Mouse (Mus musculus): ENCODE results near the gene Slc35e3.

Slc35e3 gene

DNA sequence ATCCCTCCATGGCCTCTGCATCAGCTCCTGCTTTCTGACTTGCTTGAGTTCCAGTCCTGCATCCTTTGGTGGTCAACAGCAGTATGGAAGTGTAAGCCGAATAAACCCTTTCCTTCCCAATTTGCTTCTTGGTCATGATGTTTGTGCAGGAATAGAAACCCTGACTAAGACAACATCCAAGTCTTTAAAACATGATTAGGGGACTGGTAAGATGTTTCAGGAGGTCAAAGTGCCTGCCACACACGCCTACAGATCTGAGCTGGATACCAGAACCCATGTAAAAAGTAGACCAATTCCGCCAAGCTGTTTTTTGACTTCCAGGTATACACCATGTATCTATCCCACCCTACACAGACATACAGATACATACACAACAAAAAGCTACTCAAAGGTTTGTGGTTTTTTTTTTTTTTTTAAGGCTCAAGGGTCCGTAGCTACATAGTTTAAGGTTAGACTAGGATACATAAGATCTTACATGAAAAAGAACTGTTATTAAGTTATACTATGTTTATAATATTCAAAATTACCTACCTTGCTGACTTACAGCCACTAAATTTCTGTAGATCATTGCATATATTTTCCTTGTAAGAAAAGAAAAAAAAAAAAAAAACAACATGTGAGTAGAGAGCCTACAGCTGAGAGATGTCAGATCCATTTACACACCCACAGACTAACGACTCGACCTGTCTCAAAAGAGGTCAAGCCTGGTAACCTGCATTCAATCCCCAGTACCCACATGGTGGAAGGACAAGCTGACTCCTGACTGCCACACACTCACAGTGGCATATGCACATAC, 44.9 kb downstream of the Slc35e3 start:
- no peak for DNase-seq (ENCODE audit: extremely low read depth, insufficient read length, low spot score)

DNA sequence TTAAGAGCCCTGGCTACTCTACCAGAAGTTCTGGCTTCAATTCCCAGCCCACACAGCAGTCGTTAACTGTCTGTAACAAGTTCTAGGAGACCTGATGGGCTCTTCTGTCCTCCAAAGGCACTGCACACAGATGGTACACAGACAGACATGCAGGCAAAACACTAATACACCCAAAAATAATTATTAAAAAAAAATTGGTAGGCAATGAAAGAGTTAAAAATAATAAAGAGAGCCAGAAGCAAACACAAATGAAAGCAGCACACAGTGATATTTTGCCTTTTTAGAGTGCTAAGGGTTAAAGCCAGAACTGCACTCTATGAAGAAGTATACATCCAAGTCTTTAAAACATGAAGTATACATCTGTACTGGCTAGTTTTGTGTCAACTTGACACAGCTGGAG, 45.7 kb downstream of the Slc35e3 start:
- no peak for DNase-seq (ENCODE audit: extremely low read depth, insufficient read length, low spot score)

DNA sequence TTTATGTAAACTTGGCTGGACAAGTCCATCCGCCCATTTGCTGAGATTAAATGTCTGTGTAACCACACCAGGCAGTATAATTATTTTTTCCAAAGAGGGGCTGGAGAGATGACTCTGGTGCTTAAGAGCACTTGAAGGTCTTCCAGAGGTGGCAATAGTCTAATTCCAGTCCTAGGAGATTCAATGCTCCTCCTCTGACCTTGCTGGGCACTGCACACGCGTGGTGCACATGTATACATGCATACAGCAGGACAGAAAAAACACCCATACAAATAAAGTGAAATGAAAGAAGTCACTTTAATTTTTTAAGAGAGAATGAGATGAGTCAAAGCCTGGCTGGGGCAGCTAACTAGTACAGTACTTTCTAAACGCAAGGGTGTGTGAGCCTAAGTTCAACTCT, 46.3 kb downstream of the Slc35e3 start:
- DNase-seq (ENCODE audit: extremely low read depth, insufficient read length, low spot score), result no peak

DNA sequence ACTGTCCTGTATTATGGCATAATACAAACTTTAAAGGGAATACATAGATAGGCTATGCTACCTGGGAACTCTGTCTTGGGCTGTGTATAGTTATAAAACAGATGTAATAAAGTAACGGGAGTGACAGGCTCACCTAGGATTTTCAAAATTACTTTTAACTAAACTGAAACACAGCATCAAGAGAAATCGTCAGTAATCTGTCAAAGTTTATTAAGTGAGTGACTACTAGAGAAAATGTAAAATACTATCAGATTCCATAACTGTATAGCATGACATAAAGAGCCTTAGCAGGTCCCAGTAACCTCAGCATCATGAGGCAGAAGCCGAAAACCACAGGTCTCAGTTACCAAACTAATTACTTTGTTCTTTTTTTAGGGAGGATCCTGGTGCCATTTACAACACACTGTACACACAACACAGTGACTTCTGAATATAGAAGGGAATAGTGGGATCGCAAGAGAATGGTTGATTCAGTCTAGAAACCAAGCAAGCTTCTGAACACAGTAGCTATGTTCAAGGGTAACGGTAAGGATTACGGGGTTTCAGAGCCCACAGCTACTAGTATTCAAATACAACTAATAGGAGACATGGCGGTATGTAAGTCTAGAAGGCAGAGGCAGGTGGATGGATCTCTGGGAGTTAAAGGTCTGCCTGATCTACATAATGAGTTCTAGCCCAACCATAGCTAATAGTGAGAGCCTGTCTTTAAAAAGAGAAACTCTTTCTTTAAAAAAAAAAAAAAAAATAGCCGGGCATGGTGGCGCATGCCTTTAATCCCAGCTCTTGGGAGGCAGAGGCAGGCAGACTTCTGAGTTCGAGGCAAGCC, 47.6 kb downstream of the Slc35e3 start:
- DNase-seq (ENCODE audit: extremely low read depth, insufficient read length, low spot score), result no peak

DNA sequence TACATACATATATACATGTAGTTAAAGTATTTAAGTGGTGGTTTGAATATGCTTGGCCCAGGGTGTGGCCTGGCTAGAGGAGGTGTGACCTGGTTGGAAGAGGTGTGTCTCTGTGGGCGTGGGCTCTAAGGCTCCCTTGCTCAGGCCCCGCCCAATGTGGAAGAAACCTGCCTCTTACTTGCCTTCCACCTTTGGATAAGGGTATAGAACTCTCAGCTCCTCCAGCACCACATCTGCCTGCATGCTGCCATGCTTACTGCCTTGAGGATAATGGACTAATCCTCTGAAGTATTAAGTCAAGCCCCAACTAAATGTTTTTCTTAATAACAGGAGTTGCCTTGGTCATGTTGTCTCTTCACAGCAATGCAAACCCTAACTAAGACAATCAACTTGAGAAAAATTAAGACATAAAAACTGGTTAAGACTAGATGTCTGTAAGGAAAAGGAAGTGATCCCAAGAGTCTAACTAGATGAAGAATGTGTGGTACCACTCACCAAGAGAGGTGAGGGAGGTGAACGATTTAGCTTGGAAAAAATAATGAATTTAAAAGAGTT, 48.5 kb downstream of the Slc35e3 start:
- no peak for DNase-seq (ENCODE audit: extremely low read depth, insufficient read length, low spot score)

DNA sequence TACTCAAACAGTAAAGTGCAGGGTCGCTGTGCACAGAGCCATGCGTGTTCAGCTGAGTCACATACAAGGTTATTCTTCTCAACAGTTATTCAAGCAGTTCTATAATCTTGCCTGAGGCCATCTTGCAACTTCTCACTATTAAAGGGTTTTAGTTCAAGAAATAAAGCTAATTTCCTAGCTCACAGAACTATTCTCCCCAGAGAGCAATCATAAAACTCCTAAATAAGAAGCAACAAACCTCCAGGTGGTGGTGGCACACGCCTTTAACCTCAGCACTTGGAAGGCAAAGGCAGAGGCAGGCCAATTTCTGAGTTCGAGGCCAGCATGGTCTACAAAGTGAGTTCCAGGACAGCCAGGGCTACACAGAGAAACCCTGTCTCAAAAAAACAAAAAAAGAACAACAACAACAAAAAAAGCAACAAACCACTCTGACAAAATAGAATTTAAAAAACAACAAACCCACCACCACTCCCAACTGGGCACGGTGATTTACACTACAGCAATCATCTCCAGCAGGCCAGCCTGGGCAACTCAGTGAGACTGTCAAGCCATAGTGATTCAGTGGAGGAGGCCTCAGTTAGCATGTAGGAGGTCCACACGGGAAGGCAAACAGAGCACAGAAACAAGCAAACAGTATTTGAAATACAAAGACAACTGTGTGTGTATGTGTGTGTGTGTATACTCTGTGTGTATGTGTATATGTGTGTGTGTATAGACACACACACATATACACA, 49.2 kb downstream of the Slc35e3 start:
- no peak for DNase-seq (ENCODE audit: extremely low read depth, insufficient read length, low spot score)

DNA sequence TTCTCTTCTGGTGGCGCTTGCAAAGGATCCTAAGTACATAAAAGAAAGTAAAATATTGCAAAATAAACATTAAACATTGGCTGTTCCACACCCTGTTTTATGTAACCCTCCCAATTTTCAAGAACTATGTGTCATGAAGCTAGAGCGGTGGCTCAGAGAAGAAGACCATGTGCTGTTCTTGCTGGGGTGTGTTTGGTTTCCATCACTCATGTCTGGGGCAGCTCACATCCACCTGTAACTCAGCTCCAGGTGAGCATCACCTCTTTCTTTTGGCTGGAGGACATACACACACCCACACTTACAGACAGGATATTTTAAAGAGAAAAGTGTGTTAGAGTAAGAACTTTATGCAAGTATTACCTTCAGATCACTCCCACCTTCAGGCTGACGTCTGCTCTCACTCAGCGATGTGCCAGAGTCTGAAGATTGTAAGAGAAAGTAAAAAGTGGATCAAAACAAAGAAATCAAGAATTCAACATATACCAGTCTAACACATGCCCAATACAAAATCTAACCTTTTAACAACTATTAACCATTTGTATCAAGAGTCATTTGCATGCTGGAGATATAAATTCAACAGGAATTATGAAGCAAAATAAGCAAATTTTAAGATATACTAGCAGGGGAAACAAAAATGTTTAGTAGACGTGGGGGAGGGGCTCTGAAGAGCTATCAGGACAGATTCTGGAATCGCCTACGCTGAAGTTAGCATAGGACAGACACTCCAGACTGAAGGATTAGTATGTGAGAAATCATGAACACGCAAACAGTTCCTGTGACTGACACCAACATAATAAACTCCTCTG, 49.9 kb downstream of the Slc35e3 start:
- no peak for DNase-seq (ENCODE audit: extremely low read depth, insufficient read length, low spot score)

DNA sequence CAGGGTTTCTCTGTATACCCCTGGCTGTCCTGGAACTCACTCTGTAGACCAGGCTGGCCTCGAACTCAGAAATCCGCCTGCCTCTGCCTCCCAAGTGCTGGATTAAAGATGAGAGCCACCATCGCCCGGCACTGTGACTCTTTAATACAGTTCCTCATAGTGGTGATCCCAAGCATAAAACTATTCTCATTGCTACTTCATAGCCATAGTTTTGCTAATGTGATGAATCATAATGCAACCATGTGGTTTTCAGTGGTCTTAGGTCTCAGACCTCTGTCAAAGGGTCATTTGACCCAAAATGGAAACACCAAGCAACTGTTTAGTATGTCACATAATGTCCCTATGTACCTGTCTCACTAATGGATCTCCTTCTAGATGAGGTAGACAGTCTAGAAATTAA, 50.6 kb downstream of the Slc35e3 start:
- DNase-seq (ENCODE audit: extremely low read depth, insufficient read length, low spot score), result no peak

DNA sequence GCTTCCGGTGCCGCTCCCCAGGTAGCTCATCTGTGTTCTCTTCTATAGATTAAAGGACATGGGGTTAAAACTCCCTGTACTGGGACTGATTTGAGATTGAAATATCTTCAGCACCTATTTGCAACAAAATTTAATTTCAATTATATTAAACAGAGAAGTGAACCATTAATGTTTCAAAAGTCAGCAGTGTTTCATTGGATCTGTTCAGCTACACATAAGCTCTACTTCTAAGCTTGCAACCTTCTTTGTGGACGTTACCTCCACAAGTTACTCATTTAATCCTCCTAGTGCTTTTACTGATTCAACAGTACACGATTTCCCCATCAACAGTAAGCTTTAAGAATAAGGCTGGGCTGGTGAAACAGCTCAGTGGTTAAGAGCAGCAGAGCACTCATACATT, 51.1 kb downstream of the Slc35e3 start:
- DNase-seq (ENCODE audit: extremely low read depth, insufficient read length, low spot score), result no peak

DNA sequence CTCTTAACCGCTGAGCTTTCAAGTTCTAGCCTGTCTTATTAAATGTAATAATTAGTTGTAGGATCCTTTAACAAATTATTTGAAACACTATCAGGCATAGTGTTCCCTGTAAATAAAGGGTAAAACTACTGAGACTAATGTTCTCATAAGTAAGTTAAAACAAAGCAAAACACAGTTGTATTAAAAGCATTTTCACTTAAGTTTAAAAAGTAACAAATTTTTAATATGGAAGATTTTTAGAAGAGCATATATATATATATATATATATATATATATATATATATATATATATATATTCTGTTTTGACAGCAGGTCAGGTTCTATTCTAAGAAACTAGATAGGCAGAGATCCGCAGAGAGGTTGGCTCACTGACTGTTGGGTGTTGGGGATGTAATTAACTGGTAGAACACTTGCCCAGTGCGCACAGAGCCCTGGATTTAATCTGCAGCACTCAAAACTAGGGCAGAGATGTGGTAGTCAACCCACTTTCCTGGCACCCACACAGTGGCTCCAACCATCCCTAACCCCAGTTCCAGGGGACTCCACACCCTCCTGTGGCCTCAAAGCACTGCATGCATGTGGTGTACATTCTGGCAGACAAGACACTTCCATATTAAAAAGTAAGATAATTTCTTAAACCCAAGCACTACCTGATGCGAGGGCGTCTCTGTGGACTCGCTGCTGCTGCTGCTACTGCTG, 51.8 kb downstream of the Slc35e3 start:
- DNase-seq (ENCODE audit: extremely low read depth, insufficient read length, low spot score), result no peak

DNA sequence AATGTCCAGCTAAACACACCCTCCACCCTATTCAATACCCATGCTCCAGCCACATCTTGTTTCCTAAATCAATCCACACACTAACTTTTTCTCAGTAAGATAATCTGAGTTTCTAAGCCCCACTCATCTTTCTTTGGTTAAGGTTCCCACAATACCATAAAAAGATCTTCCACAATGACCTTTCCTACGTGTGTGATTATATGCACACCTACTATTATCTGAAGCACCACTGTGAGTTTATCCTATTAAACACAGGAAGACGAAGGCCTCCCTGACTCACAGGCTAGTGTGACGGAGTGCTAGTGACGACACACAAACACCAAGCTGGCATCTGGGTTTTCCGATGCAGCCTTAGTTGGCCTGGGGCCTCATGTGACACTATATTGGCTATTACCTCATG, 53.2 kb downstream of the Slc35e3 start:
- no peak for DNase-seq (ENCODE audit: extremely low read depth, insufficient read length, low spot score)

DNA sequence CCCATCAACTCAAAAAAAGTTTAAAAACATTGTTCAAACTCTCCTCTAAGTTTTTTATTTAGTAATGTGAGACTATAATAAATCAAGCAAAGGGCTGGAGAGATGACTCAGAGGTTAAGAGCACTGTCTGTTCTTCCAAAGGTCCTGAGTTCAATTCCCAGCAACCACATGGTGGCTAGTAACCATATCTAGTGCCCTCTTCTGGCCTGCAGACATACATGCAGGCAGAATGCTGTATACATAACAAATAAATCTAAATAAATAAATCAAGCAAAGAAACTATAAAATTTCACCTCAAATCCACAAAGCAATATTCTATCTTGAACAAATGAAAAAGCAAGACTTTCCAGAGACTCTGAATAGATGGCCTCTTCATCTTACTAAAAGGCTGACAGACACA, 54.0 kb downstream of the Slc35e3 start:
- DNase-seq (ENCODE audit: extremely low read depth, insufficient read length, low spot score), result no peak

DNA sequence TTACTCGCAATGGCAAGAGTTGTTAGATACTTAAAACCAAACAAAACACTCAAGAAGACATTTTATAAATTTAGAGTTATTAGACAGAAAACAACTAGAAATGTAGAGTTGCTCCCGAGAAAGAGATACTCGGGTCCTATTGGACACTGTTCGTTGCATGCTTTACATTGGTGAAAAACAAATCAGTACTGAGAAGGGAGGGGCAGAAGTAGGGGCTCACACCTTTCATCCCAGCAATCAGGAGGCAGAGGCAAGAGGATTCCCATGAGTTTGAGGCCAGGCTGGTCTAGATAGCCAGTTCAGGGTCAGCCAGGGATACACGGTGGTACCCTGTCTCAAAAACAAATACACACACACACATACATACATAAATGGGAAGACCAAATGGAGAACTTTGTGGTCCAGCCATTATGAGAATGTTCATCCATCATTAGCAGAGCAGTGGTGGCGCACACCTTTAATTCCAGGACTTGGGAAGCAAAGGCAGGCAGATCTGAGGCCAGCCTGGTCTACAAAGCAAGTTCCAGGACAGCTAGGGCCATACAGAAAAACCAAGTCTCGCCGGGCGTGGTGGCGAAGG, 54.7 kb downstream of the Slc35e3 start:
- DNase-seq (ENCODE audit: extremely low read depth, insufficient read length, low spot score), result no peak

DNA sequence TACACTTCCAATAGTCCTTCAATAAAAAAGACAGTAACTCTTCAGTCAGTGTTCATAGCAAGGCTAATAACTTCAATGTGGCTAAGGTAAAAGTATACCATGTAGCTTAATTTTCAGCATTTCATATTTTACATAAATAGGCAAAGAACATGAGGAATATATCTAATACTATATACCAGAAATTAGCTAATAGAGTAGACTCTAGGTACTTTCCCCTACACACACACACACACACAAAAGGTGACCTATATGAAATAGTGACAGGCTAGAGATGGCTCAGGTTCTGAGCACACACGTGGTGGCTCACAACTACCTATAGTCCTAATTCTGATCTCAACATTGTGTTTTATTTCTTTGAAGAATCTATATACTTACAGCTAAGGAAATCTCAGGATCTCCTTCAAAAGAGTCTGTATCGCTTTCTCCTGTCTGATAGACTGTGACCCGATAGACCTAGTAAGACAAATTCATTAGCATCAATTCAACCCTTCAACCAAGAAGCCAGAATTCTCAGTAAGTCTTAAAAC, 55.3 kb downstream of the Slc35e3 start:
- DNase-seq (ENCODE audit: extremely low read depth, insufficient read length, low spot score), result no peak

DNA sequence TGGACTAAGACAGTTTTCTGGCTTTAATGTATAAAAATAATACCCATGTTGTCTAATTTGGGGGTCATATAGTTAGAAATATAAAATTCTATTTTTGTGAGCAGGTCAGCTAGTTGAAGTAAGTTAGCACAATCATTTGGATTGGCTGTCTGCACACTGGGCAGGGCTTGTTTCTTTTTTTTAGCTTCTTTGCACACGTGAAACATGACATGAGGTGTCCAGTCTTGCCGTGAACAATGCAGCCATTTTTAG, 56.1 kb downstream of the Slc35e3 start:
- no peak for DNase-seq (ENCODE audit: extremely low read depth, insufficient read length, low spot score)

DNA sequence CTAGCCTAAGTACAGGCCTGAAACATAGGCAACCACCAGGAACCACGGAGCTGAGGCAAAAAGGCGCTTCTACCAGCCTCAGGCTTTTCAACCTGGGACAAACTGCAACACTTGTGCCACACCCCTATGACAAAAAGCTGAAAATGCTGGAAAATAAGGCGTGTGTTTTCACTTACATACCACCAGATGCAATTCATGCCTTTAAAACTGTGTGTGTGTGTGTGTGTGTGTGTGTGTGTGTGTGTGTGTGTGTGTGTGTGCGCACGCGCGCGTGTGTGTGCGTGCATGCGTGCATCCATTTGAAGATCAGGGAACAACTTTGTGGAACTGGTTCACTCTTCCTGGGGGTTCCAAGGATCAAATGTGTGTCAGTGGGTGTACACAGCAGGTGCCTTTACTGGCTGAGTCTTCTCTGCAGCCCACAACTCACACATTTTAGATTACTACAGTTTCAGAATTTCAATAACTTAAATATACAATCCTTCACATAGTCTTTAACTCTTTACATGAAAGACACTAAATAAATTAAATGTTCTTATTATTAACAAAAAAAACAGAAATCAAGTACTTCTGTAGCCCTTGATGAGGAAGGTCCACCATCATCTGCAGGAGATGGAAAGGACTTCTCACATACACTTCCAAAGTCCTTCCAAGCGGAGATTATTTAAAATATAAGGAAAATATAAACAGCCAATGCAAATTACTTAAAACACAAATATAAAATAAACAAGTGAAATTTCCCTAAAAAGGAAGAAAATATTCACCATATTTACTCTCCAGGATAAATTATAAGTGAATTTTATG, 56.7 kb downstream of the Slc35e3 start:
- DNase-seq (ENCODE audit: extremely low read depth, insufficient read length, low spot score), result no peak

DNA sequence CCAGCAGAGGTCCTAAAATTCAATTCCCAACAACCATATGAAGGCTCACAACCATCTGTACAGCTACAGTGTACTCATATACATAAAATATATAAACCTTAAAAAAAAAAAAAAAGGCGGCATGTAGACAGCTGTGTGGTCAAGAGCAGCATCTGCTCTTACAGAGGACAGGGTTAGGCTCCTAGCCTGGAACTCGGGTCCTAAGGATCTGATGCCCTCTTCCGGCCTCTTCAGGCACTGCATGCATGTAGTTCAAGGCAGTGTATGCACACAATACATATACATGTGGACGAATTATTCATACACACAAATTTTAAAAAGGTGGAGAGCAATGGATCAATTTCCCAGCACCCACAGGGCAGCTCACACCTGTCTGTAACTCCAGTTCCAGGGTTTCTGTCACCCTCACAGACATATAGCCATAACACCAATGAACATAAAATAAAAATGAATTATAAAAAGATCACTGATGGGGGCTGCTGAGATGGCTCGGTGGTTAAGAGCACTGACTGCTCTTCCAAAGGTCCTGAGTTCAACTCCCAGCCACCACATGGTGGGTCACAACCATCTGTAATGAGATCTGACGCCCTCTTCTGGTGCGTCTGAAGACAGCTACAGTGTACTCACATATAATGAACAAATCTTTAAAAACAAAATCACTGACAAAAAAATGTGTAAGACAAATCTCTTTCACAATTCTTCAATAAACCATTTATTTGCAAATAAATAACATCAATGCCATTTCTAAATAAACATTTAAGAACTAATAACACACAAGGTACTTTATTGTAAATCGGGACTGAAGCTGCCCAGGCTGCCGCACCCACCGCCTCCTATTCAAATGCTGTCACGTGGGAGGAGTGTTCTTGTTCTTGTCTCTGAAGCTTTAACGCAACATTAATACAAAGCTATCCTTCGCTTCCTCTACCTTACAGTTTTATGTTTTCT, 57.7 kb downstream of the Slc35e3 start:
- DNase-seq (ENCODE audit: extremely low read depth, insufficient read length, low spot score), result no peak

DNA sequence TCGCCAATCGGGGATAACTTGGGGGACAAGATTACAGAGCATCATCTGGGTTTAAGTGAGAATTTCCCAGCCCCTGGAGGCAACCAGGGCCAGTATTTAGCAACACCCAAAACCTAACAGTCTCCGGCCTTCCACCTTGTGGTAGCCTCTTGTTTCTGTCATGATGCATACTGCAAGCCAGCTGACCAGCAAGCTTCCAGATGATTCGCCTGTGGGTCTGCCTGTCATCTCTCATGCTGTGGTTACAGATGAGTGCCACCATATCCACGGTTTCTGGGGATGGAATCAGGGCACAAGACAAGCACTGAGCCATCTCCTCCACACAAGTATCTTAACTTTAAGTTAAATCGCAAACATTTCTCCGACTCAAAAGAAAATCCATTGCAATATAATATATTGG, 58.6 kb downstream of the Slc35e3 start:
- no peak for DNase-seq (ENCODE audit: extremely low read depth, insufficient read length, low spot score)
